Mouse (Mus musculus): ENCODE data around the gene Acap3. TPM values are rescaled to one million over a fixed set of nuclear protein-coding genes. Genes with fewer than 3 reads are reported as not detected.
A peak's percentile ranks its signal among the peaks of the same experiment; 100 is the strongest.

The Acap3 gene
- total RNA-seq, 2 experiments from 2014 or later = 121 to 129 TPM

- H3K27ac ChIP-seq = peak overlapping the region; percentile 99
- H3K4me3 ChIP-seq = peak overlapping the region; percentile 84
- DNase-seq (ENCODE audit: low spot score in 2 of 2) = peak; percentile 72 to 83
- TF ChIP-seq CTCF (conservative IDR thresholded peaks at IDR 0.05) = peak; percentile 68
Measured at GRCm38 (mm10) chr4:155892017-155892416, 395 bp downstream of the Acap3 start.

DNA sequence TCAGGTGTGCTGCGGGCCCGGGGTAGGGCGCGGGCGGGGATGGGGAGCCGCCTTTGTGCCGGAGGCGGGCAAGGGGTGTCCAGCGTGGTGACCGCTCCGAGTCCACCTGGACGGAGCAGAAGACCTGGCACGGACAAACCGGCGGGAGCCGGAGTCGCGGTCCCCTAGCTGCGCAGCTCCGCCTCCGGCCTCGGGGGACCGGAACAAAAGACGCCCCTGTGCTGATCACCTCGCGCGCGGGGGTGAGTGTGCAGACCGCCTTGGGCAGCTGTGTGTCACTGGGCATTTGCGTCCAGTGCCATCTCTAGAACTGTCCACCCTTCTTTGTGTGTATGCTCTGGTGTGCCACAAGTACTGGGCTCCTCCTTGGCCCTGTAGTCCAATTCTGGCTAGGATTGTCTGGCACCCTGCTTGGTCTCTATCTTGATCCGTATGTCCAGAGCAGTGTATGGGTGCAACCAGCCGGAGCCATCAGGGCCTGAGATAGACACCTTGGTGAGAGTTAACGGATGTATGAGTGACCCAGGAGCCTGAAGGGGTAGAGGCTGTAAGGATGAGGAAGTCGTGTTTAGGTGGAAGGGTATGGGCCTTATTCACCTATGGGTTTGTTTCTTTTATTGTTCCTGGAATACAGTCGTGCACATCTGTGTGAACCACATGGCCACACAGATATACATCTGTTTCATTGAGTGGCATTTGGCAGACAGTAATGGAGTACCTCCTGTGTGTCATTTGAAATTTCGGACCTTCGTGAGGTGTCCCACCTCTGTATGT is 1.0 kb downstream of the Acap3 start:
- DNase-seq (ENCODE audit: low spot score in 2 of 2) = no peak

GRCm38 (mm10) chr4:155893212-155893690 is 1.6 kb downstream of the Acap3 start:
- TF ChIP-seq CTCF (conservative IDR thresholded peaks at IDR 0.05) = no peak
- peak overlapping the region; percentile 84 for H3K4me3 ChIP-seq
- H3K27ac ChIP-seq = peak overlapping the region; percentile 88
- no peak for DNase-seq (ENCODE audit: low spot score in 2 of 2)

More for the DNA sequence above, 1.0 kb downstream of the Acap3 start:
- Histone ChIP-seq H3K4me3 (peak overlapping the region; percentile 84), H3K27ac (peak overlapping the region; percentile 99)
- TF ChIP-seq CTCF (conservative IDR thresholded peaks at IDR 0.05) = no peak

DNA sequence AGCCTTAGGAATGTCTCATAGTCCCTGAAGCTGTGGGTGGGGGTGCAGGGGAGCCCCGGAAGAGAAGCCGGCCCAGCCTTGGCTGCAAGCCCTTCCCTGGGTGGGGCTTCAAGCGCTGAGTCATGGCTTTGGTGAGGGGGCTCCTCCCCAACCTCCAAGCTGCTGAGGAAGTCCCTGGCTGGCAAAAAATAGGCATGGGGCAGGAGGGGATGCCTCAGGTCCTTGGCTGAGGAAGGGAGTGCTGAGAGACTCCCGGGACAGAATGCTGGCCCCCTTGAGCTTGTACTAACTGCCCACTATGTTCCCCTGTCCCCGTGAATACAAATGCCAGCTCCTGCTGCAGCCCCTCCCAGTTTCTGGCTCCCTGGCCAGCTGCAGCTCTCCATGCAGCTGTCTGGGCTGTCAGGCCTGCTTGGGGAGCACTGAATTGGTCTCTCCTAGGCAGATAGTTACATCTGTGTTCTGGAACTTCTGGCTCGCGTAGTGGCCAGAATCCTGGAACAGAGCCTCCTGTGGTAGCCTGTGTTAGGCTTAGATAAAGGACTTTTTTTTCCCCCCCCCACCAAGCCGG is 2.8 kb downstream of the Acap3 start:
- TF ChIP-seq CTCF (conservative IDR thresholded peaks at IDR 0.05) = peak; percentile 40
- Histone ChIP-seq H3K4me3 (peak overlapping the region; percentile 84), H3K27ac (peak overlapping the region; percentile 88)
- DNase-seq (ENCODE audit: low spot score in 2 of 2) = peak; percentile 69 to 84

DNA sequence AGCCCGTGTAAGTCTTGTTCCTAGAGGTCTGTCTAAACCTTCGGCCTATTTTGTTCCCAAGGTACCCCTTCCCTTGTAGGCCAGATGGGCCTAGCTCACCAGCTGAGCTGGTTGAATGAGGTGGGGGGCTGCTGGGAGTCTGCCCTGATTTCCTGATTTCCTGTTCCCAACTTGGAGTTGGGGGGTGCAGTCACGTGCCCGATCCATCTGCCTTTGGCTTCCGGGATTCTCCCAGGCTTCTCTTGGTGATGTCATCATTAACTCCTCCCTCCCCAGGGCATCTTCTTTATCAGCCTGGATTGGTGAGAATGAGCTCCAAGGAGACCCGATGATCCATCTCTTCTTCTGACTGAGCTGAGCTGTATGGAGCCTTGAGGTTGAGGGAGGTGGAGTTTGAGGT is 3.6 kb downstream of the Acap3 start:
- no peak for TF ChIP-seq CTCF (conservative IDR thresholded peaks at IDR 0.05)
- Histone ChIP-seq H3K27ac (peak overlapping the region; percentile 88), H3K4me3 (peak overlapping the region; percentile 84)
- DNase-seq (ENCODE audit: low spot score in 2 of 2) = peak; percentile 79 to 80

DNA sequence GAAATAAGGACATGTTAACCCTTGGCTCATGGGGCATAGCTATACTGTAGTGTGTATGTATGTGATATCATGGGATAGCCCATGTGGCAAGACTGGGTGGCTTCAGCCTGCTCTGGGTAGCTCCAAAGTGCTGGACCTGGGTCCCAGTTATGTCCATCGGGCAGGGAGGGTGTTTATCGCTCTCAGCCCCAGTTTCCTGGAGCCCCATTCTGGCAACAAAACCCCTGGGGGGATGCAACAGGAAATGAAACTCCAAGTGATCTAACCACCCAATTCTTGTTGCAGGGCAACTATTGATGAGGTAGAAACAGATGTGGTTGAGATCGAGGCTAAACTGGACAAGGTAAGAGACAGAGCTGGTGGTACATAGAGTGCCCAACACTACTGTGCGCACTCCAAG is 4.2 kb downstream of the Acap3 start:
- H3K4me3 ChIP-seq = peak overlapping the region; percentile 84; the same call in 1 of the 2 replicates
- no peak for TF ChIP-seq CTCF (conservative IDR thresholded peaks at IDR 0.05)
- H3K27ac ChIP-seq = peak overlapping the region; percentile 88
- no peak for DNase-seq (ENCODE audit: low spot score in 2 of 2)

DNA sequence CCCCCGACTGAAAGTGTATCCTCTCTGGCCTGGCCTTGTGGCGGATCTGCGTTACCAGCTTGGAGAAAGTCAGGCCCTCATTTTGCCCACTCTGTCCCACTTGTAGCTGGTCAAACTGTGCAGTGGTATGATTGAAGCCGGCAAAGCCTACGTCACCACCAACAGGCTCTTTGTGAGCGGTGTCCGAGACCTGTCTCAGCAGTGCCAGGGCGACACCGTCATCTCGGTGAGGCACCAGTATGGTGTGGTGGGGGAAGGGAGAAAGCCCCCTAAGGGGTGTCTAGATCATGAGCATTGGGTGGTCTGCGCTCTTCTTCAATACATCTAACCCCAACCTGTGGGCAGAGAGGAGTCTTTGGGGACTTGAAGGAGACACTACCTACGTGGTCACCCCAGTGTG is 4.8 kb downstream of the Acap3 start:
- no peak for TF ChIP-seq CTCF (conservative IDR thresholded peaks at IDR 0.05)
- H3K27ac ChIP-seq = no peak overlapping the region
- DNase-seq (ENCODE audit: low spot score in 2 of 2) = no peak
- H3K4me3 ChIP-seq = no peak overlapping the region

DNA sequence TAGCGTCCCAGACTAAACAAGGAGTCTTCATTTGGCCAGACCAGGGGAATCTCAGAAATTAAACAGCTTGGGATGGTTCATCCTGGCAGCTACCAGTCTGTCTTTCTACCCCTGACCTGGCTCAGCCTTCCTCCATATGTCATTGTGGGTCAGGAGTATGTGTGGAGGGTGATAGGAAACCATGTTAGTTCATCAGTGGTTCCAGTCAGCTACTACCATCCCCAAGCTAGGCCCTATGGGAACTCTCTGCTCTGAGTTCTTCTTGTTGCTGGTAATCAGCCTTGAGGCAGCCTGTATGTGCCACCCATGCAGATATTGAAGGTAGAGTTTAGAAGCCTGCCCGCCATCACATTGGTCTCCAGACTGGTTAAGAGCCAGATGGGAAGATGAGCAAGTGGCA is 6.7 kb downstream of the Acap3 start:
- DNase-seq (ENCODE audit: low spot score in 2 of 2) = no peak
- Histone ChIP-seq H3K27ac (no peak overlapping the region), H3K4me3 (no peak overlapping the region)
- no peak for TF ChIP-seq CTCF (conservative IDR thresholded peaks at IDR 0.05)

DNA sequence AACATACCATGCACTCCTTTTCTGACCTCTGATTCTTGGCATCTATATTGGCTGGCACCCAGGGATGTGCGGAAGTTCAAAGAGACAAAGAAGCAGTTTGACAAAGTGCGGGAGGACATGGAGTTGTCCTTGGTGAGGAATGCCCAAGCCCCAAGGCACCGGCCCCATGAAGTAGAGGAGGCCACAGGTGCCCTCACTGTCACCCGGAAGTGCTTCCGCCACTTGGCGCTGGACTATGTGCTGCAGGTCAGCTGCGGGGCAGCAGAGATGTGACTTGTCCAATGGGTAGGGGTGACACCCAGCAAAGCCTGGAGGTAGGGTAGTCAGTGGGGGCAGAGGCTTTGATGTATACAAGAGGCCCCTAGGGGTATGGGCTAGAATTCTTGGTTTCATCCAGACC is 7.7 kb downstream of the Acap3 start:
- DNase-seq (ENCODE audit: low spot score in 2 of 2) = no peak
- H3K27ac ChIP-seq = no peak overlapping the region
- TF ChIP-seq CTCF (conservative IDR thresholded peaks at IDR 0.05) = no peak
- no peak overlapping the region for H3K4me3 ChIP-seq

DNA sequence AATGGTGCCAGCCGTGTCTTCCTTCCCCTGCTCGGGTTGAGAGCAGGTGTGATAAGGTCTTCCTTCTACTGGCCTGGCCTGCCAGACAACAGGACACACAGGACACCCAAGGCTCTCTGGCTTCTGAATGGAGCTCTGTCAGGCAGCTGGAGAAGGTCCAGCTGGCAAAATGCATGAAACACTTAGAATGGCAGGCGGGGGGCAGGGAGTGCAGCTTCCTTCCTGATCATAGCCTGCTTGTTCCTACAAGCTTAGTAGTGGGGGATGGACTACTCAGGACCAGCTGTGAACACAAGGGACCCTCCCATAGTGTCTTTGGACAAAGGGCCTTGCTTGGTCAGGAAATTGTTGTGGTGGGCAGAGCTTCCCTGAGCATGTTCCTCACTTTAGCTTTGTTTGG is 9.6 kb downstream of the Acap3 start:
- no peak for TF ChIP-seq CTCF (conservative IDR thresholded peaks at IDR 0.05)
- Histone ChIP-seq H3K4me3 (no peak overlapping the region), H3K27ac (peak overlapping the region; percentile 46; the same call in 1 of the 2 replicates)
- peak; percentile 52 to 57 for DNase-seq (ENCODE audit: low spot score in 2 of 2)

GRCm38 (mm10) chr4:155903246-155903645 is 11.6 kb downstream of the Acap3 start:
- no peak for TF ChIP-seq CTCF (conservative IDR thresholded peaks at IDR 0.05)
- no peak overlapping the region for H3K4me3 ChIP-seq
- DNase-seq (ENCODE audit: low spot score in 2 of 2) = no peak
- H3K27ac ChIP-seq = no peak overlapping the region

GRCm38 (mm10) chr4:155904318-155905102 is 12.9 kb downstream of the Acap3 start:
- DNase-seq (ENCODE audit: low spot score in 2 of 2) = peak in 1 of 2 experiments; percentile 18
- no peak overlapping the region for H3K4me3 ChIP-seq
- TF ChIP-seq CTCF (conservative IDR thresholded peaks at IDR 0.05) = peak; percentile 53
- no peak overlapping the region for H3K27ac ChIP-seq

- no peak for TF ChIP-seq CTCF (conservative IDR thresholded peaks at IDR 0.05)
- no peak overlapping the region for H3K4me3 ChIP-seq
- no peak overlapping the region for H3K27ac ChIP-seq
- no peak for DNase-seq (ENCODE audit: low spot score in 2 of 2)
Measured at GRCm38 (mm10) chr4:155905634-155906033, 14.0 kb downstream of the Acap3 start.

All from layer of hippocampus, adult 2 months (tissue).